Mouse (Mus musculus): Measurements from ENCODE around the gene Zfand2b. TPM values are rescaled to one million over a fixed set of nuclear protein-coding genes. Genes with fewer than 3 reads are reported as not detected.
A peak's percentile ranks its signal among the peaks of the same experiment; 100 is the strongest.

Zfand2b gene
- total RNA-seq (2021) = 10 to 100 TPM; 29.4 to 31.8 TPM
- long read RNA-seq, experiment 1, transcript Zfand2b-204 (10 exons, 1,206 nt) = major isoform, 12 of 25 reads
- long read RNA-seq, experiment 1, partial matches to known transcripts = 0 of 25 reads
- long read RNA-seq, experiment 1, other reads (novel, unspliced or antisense) = 9 of 25 reads
- long read RNA-seq, experiment 2, transcript Zfand2b-204 (10 exons, 1,206 nt) = major isoform, 10 of 32 reads
- long read RNA-seq, experiment 2, partial matches to known transcripts = 6 of 32 reads
- long read RNA-seq, experiment 2, other reads (novel, unspliced or antisense) = 12 of 32 reads

- peak; percentile 97 to 98 for DNase-seq (ENCODE audit: low spot score in 2 of 2)
These were observed at the start of gene Zfand2b for GRCm38 (mm10) chr1:75168472-75169464. Gene Zfand2b, plus strand, starts transcription at chr1:75168646.

GRCm38 (mm10) chr1:75122211-75122610 lies 46.2 kb upstream of the Zfand2b start:
- DNase-seq (ENCODE audit: low spot score in 2 of 2) = no peak

GRCm38 (mm10) chr1:75124346-75125321 lies 43.8 kb upstream of the Zfand2b start, which contains the start of gene Nhej1:
Gene Nhej1, minus strand, starts transcription at chr1:75125200.
- peak; percentile 92 to 93 for DNase-seq (ENCODE audit: low spot score in 2 of 2)

- no peak for DNase-seq (ENCODE audit: low spot score in 2 of 2)
These were observed 43.0 kb upstream of the Zfand2b start for GRCm38 (mm10) chr1:75125418-75125817.

GRCm38 (mm10) chr1:75128641-75129040 lies 39.8 kb upstream of the Zfand2b start:
- no peak for DNase-seq (ENCODE audit: low spot score in 2 of 2)

- DNase-seq (ENCODE audit: low spot score in 2 of 2) = no peak
These were observed 34.8 kb upstream of the Zfand2b start, which contains the start of gene Slc23a3 for GRCm38 (mm10) chr1:75133421-75134207. Gene Slc23a3, minus strand, starts transcription at chr1:75133890.

- DNase-seq (ENCODE audit: low spot score in 2 of 2) = no peak
These were observed 32.2 kb upstream of the Zfand2b start for GRCm38 (mm10) chr1:75136293-75136692.

GRCm38 (mm10) chr1:75136730-75137129 lies 31.7 kb upstream of the Zfand2b start:
- no peak for DNase-seq (ENCODE audit: low spot score in 2 of 2)

- no peak for DNase-seq (ENCODE audit: low spot score in 2 of 2)
These were observed 30.0 kb upstream of the Zfand2b start for GRCm38 (mm10) chr1:75138448-75138847.

- DNase-seq (ENCODE audit: low spot score in 2 of 2) = no peak
These were observed 27.8 kb upstream of the Zfand2b start for GRCm38 (mm10) chr1:75140601-75141190.

- peak; percentile 72 to 81 for DNase-seq (ENCODE audit: low spot score in 2 of 2)
These were observed 26.8 kb upstream of the Zfand2b start for GRCm38 (mm10) chr1:75141486-75142190.

GRCm38 (mm10) chr1:75142301-75143261 lies 25.9 kb upstream of the Zfand2b start, which contains the start of the genes Cnppd1 and Retreg2:
Gene Cnppd1, minus strand, starts transcription at chr1:75142711.
Gene Retreg2, plus strand, starts transcription at chr1:75142778.
- peak; percentile 97 to 98 for DNase-seq (ENCODE audit: low spot score in 2 of 2)

- no peak for DNase-seq (ENCODE audit: low spot score in 2 of 2)
These were observed 22.9 kb upstream of the Zfand2b start for GRCm38 (mm10) chr1:75145589-75145988.

- DNase-seq (ENCODE audit: low spot score in 2 of 2) = no peak
These were observed 20.9 kb upstream of the Zfand2b start for GRCm38 (mm10) chr1:75147411-75148135.

GRCm38 (mm10) chr1:75148727-75149126 lies 19.7 kb upstream of the Zfand2b start:
- DNase-seq (ENCODE audit: low spot score in 2 of 2) = no peak

- no peak for DNase-seq (ENCODE audit: low spot score in 2 of 2)
These were observed 12.6 kb upstream of the Zfand2b start for GRCm38 (mm10) chr1:75155837-75156236.

- DNase-seq (ENCODE audit: low spot score in 2 of 2) = no peak
These were observed 9.5 kb upstream of the Zfand2b start for GRCm38 (mm10) chr1:75158990-75159389.
